Mouse (Mus musculus) neural tube, embryonic 11.5 days (tissue): Measurements from ENCODE around the gene Fbxo34. TPM values are rescaled to one million over a fixed set of nuclear protein-coding genes. Genes with fewer than 3 reads are reported as not detected.
A peak's percentile ranks its signal among the peaks of the same experiment; 100 is the strongest.

ENCODE experiments used
- ATAC-seq: fragments of 200-750 bp; cut with Nextera tagmentation; 2 replicates; pipeline ENCODE4 v1.8.0; 2017; ENCODE audit warnings: moderate number of reproducible peaks, mild to moderate bottlenecking, moderate TSS enrichment, moderate library complexity; ENCODE audit not compliant: insufficient read depth, low FRiP score, low TSS enrichment
- DNase-seq: peaks from one replicate; pipeline ENCODE4 v3.0.0-alpha.2; 2015; ENCODE audit warnings: low spot score
- H3K27ac ChIP-seq: fragments of 300-500 bp; sonication (generic); 2 replicates; pipeline ENCODE4 v1.5.1; 2014; ENCODE audit warnings: low read depth, mild to moderate bottlenecking, low read length
- H3K27me3 ChIP-seq: fragments of 300-500 bp; sonication (generic); 2 replicates; pipeline ENCODE4 v1.6.1; 2014; ENCODE audit warnings: mild to moderate bottlenecking, low read length, mixed read lengths; ENCODE audit not compliant: control insufficient read depth, insufficient read depth
- H3K36me3 ChIP-seq: fragments of 300-500 bp; sonication (generic); 2 replicates; pipeline ENCODE4 v1.6.1; 2014; ENCODE audit warnings: mild to moderate bottlenecking, low read length, moderate library complexity, mixed read lengths; ENCODE audit not compliant: control insufficient read depth, insufficient read depth
- H3K4me1 ChIP-seq: fragments of 300-500 bp; sonication (generic); 2 replicates; pipeline ENCODE4 v1.6.1; 2014; ENCODE audit warnings: low read length, mixed read lengths; ENCODE audit not compliant: control insufficient read depth, insufficient read depth
- H3K4me2 ChIP-seq: fragments of 300-500 bp; sonication (generic); 2 replicates; pipeline ENCODE4 v1.6.1; 2014; ENCODE audit warnings: low read depth, mild to moderate bottlenecking, moderate library complexity
- H3K4me3 ChIP-seq: fragments of 300-500 bp; sonication (generic); 2 replicates; pipeline ENCODE4 v1.5.1; 2014; ENCODE audit warnings: low read depth, low read length
- H3K9ac ChIP-seq: fragments of 300-500 bp; sonication (generic); 2 replicates; pipeline ENCODE4 v1.6.1; 2014; ENCODE audit warnings: mild to moderate bottlenecking, low read length
- H3K9me3 ChIP-seq: fragments of 300-500 bp; sonication (generic); 2 replicates; pipeline ENCODE4 v1.6.1; 2016; ENCODE audit warnings: low read length; ENCODE audit not compliant: control insufficient read depth
- WGBS: fragments of 180-500 bp; shearing (Covaris S2); extraction: QIAGEN DNeasy Blood & Tissue Kit; methylation state at CpG from one replicate; pipeline ENCODE4 v1.1.7; 2014; 5-methylcytosine and 5-hydroxymethylcytosine counted together
- polyA plus RNA-seq: library from polyadenylated mRNA; unstranded; fragments of >200 nt; fragmentation: Nextera tagmentation; extraction: Ambion mirVana; gene quantifications from 2 replicates; pipeline ENCODE4 v1.2.1, GENCODE M21; 2014

The Fbxo34 gene
- polyA plus RNA-seq, 1 experiment from 2014 or later, result 25.8 TPM

- no peak overlapping the region for H3K9ac ChIP-seq
- no peaks in the 10 kb centered on the region for H3K4me1 ChIP-seq
- no peak overlapping the region for H3K4me3 ChIP-seq
- no peaks in the 10 kb centered on the region for H3K9me3 ChIP-seq
- ATAC-seq (no peak), DNase-seq (no peak)
- no peak overlapping the region for H3K27ac ChIP-seq
- WGBS, result 89% methylated on average over 9 of the region's 9 CpGs
- no peaks in the 10 kb centered on the region for H3K36me3 ChIP-seq
- H3K27me3 ChIP-seq, result no peaks in the 10 kb centered on the region
- H3K4me2 ChIP-seq, result no peak overlapping the region
Measured at GRCm38 (mm10) chr14:47462877-47463460, 12.7 kb downstream of the Fbxo34 start.

GRCm38 (mm10) chr14:47464426-47464825 lies 14.2 kb downstream of the Fbxo34 start:
- no peak overlapping the region for H3K9ac ChIP-seq
- WGBS, result 82% methylated on average over 10 of the region's 10 CpGs
- no peaks in the 10 kb centered on the region for H3K27me3 ChIP-seq
- no peaks in the 10 kb centered on the region for H3K36me3 ChIP-seq
- no peak overlapping the region for H3K4me3 ChIP-seq
- H3K9me3 ChIP-seq, result no peaks in the 10 kb centered on the region
- H3K27ac ChIP-seq, result no peak overlapping the region
- no peaks in the 10 kb centered on the region for H3K4me1 ChIP-seq
- DNase-seq (no peak), ATAC-seq (no peak)
- no peak overlapping the region for H3K4me2 ChIP-seq

- H3K36me3 ChIP-seq, result no peaks in the 10 kb centered on the region
Measured at GRCm38 (mm10) chr14:47465468-47466175, 15.4 kb downstream of the Fbxo34 start.

GRCm38 (mm10) chr14:47472359-47472742 lies 22.1 kb downstream of the Fbxo34 start:
- WGBS, result 1% methylated on average over 40 of the region's 40 CpGs
- ATAC-seq, result peak; percentile 94

More at GRCm38 (mm10) chr14:47465468-47466175, 15.4 kb downstream of the Fbxo34 start:
- Histone ChIP-seq H3K9me3 (no peaks in the 10 kb centered on the region), H3K27me3 (no peaks in the 10 kb centered on the region), H3K4me3 (no peak overlapping the region), H3K4me1 (no peaks in the 10 kb centered on the region), H3K9ac (no peak overlapping the region), H3K27ac (no peak overlapping the region), H3K4me2 (no peak overlapping the region)
- no peak for ATAC-seq
- 60% methylated on average over 7 of the region's 7 CpGs for WGBS
- no peak for DNase-seq

GRCm38 (mm10) chr14:47472743-47473546 lies 22.7 kb downstream of the Fbxo34 start:
- no peaks in the 10 kb centered on the region for H3K9me3 ChIP-seq
- no peaks in the 10 kb centered on the region for H3K27me3 ChIP-seq
- ATAC-seq (peak; percentile 78), DNase-seq (peak; percentile 74)
- no peaks in the 10 kb centered on the region for H3K4me1 ChIP-seq
- peak overlapping the region; percentile 77 for H3K4me2 ChIP-seq
- H3K4me3 ChIP-seq, result peak overlapping the region; percentile 70
- peak overlapping the region; percentile 80 for H3K9ac ChIP-seq
- H3K36me3 ChIP-seq, result no peaks in the 10 kb centered on the region
- peak overlapping the region; percentile 77 for H3K27ac ChIP-seq
- 3% methylated on average over 56 of the region's 69 CpGs for WGBS

More at GRCm38 (mm10) chr14:47472359-47472742, 22.1 kb downstream of the Fbxo34 start:
- no peaks in the 10 kb centered on the region for H3K36me3 ChIP-seq
- H3K9ac ChIP-seq, result peak overlapping the region; percentile 80
- peak overlapping the region; percentile 77 for H3K4me2 ChIP-seq
- DNase-seq, result peak; percentile 97
- H3K27ac ChIP-seq, result peak overlapping the region; percentile 77
- no peaks in the 10 kb centered on the region for H3K4me1 ChIP-seq
- no peaks in the 10 kb centered on the region for H3K27me3 ChIP-seq
- no peaks in the 10 kb centered on the region for H3K9me3 ChIP-seq
- H3K4me3 ChIP-seq, result peak overlapping the region; percentile 70

- H3K27me3 ChIP-seq, result no peaks in the 10 kb centered on the region
- H3K4me1 ChIP-seq, result no peaks in the 10 kb centered on the region
- no peak overlapping the region for H3K4me3 ChIP-seq
- H3K4me2 ChIP-seq, result no peak overlapping the region; the same call in 1 of the 2 replicates
- no peaks in the 10 kb centered on the region for H3K36me3 ChIP-seq
- ATAC-seq, result no peak
- no peaks in the 10 kb centered on the region for H3K9me3 ChIP-seq
- H3K27ac ChIP-seq, result no peak overlapping the region
- DNase-seq, result no peak
- WGBS, result 85% methylated on average over 9 of the region's 9 CpGs
- no peak overlapping the region for H3K9ac ChIP-seq
Measured at GRCm38 (mm10) chr14:47473891-47474290, 23.7 kb downstream of the Fbxo34 start.

GRCm38 (mm10) chr14:47474571-47475254 lies 24.5 kb downstream of the Fbxo34 start:
- no peak overlapping the region for H3K9ac ChIP-seq
- no peak overlapping the region for H3K4me2 ChIP-seq
- no peak overlapping the region for H3K4me3 ChIP-seq
- no peaks in the 10 kb centered on the region for H3K27me3 ChIP-seq
- H3K27ac ChIP-seq, result no peak overlapping the region
- no peaks in the 10 kb centered on the region for H3K4me1 ChIP-seq
- ATAC-seq (no peak), DNase-seq (no peak)
- H3K36me3 ChIP-seq, result no peaks in the 10 kb centered on the region
- no peaks in the 10 kb centered on the region for H3K9me3 ChIP-seq
- WGBS, result 91% methylated on average over 8 of the region's 8 CpGs

GRCm38 (mm10) chr14:47476266-47476665 lies 26.0 kb downstream of the Fbxo34 start:
- Histone ChIP-seq H3K9ac (no peak overlapping the region), H3K27me3 (no peaks in the 10 kb centered on the region), H3K36me3 (no peaks in the 10 kb centered on the region), H3K4me2 (no peak overlapping the region), H3K9me3 (no peaks in the 10 kb centered on the region), H3K27ac (no peak overlapping the region), H3K4me1 (no peaks in the 10 kb centered on the region), H3K4me3 (no peak overlapping the region)
- WGBS, result 94% methylated on average over 4 of the region's 4 CpGs
- no peak for DNase-seq
- ATAC-seq, result no peak
